Mouse (Mus musculus): ENCODE measurements at regions not wholly inside any gene's neighbourhood (a gene's known extent, or its start where the extent isn't known, plus 50 kb on each side); places are given as distances from the start of the nearest gene placed in this dataset.

GRCm38 (mm10) chr8:8258231-8258638 lies 402.8 kb downstream of the Efnb2 start:
- peak; percentile 13 for DNase-seq

DNA sequence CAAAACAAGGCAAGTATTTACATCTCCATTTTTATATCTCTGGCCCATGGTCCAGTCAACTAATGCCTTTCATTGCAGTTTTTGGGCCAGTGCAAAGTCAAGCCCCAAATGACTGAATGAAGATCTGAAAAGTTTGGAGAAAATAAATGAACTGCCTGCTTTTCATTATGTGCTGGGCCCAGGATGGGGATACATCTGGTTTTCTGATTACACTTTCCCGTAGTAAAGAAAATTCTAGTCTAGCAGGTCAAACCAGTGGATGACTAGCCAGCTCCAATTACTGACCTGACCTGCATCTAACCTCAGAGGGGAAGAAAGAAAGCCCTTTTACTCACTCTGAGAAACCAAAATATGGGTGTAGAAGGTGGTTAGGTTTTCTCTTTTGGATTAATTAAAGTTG lies 404.7 kb downstream of the Efnb2 start:
- no peak for DNase-seq

DNA sequence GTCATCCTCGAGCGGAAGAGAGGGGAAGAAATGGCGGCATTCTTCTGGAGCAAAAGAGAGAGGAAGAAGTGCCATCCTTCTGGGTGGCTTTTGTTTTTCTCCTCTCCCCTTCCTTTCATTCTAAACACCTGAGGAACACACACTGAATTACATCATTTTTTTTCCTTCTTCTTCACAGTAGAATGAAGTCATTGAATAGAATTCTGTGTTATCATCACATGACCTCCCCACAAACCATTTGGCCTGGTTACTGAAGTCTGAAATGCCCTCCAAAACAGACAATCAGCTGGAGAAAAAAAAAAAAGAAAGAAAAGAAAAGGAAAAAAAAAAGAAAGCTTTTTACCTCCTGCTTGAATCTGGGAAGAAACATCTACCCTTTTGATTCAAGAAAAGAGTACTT lies 406.6 kb downstream of the Efnb2 start:
- no peak for DNase-seq

DNA sequence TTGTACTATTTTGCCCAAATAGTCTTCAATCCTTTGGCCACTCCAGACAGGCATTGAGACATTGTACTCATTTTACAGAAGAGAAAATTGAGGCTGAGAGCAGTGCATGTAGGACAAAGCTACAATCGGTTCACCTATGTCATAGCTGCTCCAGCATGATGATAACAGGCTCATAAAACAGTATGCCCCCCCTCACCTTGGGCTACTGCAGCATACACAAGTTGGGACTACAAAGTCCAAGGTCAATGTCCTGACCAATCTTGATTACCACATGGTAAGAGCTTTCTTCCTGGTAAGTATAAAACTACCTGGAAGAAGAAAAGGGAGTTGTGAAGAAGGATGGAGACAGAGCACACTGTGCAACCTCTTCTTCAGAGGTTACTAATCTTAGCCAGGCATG lies 416.4 kb downstream of the Efnb2 start:
- DNase-seq, result no peak

DNA sequence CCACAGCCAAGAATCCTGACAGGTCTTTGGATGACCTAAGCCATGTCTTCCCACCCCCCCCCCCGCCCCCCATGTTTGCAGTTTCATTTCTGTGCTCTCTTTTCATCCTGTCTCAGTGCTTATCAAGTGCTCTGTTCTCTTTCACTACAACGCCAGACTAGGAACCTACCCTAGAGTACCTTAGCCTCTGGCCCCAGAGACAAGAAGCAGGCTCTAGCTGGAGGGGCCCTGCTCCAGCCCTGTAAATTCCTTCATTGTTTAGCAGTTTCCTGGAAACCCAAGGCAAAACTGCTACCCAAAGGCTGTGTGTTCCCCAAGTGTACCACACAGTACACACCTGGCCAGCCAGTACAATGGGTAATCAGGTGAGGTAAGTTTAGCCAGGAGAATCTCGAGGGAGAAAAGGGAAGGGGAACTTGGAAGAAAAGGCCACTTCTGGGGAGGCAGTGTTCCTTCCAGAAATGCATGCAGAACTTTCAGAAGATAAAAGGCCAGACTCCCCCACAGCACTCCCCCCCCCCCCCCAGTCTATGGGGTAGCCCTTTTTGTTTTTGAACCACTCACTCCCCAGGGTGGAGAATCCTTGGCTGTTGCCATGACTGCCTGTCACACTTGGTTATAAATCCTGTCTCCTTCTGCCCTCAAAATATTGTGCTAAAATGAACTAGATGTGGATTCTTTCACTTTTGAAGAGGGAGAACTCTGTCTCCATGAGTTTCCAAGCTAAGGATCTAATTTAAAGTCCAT lies 419.1 kb downstream of the Efnb2 start:
- no peak for DNase-seq

GRCm38 (mm10) chr8:8241051-8241688 lies 419.9 kb downstream of the Efnb2 start:
- DNase-seq, result peak; percentile 15

DNA sequence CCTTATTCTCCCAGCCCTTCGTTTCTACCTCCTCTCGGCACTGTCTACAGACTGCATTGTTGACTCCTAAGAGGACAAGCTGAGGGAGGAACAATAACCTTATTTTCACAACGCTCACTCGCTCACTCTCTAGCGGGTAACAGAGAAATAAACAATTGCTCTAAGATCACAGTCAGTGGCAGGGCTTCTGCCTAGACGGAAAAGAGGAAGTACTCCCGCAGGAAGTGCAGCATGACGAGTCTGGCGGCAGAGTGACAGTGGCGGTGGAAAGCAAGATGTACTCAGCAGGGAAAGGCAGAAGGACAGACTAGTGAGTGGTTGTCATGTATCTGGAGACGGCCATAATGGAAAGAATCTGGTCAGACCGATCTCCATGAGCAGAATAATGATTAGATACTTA lies 421.6 kb downstream of the Efnb2 start:
- no peak for DNase-seq

DNA sequence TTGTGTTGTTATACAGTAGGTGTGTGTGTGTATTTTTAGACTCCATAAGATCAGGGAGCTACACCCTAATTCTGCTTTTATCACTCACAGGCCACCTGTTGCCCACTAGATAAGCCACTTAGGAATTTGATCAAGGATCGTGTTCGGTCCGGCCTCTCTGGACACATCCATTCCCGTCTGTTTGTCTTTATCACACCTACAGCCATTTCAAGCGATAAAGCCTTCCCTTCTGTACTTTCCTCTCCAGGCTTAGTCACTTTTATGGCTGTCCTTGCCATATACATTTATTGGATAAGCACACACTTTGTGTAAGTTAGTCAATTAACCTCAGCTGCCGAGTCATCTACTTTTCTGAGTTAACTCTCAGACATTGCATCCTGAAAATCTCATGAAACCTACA lies 423.0 kb downstream of the Efnb2 start:
- DNase-seq, result no peak

- DNase-seq, result no peak
These were observed 427.4 kb downstream of the Efnb2 start for GRCm38 (mm10) chr8:8233616-8234015.

- no peak for DNase-seq
These were observed 427.9 kb downstream of the Efnb2 start for GRCm38 (mm10) chr8:8233156-8233555.

GRCm38 (mm10) chr8:8231996-8232632 lies 428.9 kb downstream of the Efnb2 start:
- DNase-seq, result no peak

DNA sequence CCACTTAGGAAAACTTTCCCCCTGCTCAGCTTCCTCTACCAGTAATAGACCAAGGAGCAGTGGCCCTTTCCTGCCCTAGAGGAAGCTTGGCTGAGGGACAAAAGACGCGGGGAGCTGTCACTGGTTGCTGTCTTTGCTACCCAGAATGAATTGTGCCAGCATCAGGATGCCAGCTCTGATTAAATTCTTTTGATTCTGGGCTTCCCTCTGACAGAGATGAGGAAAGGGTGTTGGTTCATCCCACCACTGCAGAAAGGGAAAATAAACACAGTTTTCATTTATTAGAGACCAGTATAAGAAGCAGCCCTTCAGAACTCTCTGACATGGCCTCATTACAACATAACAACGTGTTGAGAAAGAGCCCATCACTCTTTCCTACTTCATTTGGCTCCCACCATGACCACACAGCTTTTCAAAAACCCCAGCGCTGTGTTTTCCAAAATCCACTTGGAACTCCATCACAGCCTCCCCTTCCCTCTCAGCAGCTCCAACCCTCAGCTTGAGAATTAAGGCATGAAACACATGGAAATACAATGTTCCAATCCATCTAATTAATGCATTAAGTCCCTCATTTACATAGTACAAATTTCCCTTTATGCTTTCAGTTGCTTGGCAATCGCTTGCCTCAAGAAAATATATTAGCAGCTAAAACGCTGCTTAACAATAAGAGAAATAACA lies 429.6 kb downstream of the Efnb2 start:
- DNase-seq, result peak; percentile 10

- DNase-seq, result no peak
These were observed 435.0 kb downstream of the Efnb2 start for GRCm38 (mm10) chr8:8225994-8226393.

DNA sequence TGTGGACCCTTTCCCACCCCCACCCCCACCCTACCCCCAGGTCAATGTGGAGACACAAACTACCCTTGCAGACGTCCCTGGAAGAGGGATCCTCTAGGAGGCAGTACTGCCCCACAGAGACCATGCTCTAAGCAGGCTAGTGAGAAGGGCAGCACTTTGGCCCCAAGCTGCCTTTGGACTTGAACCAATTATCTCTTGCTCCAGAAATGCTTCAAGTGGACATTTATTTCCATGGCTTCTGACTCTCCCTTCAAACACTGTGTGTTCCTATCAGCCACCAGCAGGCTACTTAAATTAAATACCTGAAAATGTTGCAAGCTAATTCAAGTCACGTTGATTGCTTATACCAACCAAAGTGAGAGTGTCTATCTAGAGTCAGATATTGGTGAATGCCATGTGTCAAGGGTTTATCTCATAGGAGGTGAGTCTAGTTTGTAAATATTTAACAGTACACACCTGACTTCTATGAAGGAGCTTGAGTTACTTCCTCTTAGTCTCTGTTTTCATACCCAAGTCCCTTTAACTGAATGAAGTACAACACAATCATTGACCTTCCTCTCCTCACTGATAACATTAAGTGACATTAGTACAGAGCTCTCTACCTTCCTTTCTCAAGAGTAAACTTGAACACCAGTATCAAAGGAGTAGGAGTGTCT lies 435.7 kb downstream of the Efnb2 start:
- DNase-seq, result peak; percentile 37

GRCm38 (mm10) chr8:8220395-8221031 lies 440.5 kb downstream of the Efnb2 start:
- DNase-seq, result no peak

DNA sequence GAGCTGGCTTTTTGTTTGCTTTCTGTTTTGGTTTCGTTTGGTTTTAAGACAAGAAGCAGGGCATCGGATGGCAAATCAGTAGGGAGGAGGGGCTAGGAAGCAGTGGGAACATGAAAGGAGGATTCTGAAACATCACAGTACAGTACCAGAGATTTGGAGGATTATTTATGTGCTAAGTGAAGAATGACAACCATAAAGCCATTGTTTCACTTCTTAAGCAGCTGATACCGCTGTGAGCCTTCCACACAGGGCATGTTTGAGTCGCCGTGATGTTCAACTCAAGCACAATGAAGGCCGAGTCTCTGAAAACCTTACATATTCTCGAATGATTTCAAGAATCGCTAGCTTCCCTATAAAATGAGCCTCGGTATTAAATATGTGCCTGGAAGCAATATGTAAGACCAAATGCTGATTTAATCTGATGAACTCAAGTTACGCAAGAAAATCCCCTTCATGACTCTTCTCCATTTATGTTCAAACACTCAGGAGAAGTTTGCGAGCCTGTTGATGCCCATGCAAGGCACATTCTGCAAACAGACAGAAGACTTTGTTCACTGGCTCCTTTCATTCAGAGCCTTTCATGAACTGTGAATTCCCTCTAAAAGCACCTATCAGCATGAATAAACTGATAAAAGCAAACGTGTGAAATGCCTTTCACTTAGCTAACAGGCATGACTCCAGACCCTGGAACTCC lies 441.2 kb downstream of the Efnb2 start:
- no peak for DNase-seq

- DNase-seq, result no peak
These were observed 468.0 kb downstream of the Efnb2 start for GRCm38 (mm10) chr8:8193036-8193435.

DNA sequence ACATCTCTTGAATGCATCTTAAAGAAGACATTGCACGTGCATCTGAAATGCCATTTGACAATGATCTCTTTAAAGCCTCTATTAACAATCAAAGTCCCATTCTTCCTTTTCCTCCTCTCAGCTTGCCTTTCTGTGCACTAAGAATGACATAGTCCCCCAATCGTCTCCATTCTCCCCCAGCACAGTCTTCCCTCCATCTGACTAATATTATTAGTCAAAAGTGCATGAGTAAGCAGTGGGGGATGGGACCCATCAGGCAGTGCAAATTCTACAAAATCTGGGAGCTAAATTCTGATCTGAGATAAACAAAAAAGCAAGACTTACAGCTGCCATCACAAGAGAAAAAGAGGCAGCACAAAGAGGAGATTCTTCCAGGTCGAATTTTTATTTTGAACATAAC lies 475.0 kb downstream of the Efnb2 start:
- no peak for DNase-seq

DNA sequence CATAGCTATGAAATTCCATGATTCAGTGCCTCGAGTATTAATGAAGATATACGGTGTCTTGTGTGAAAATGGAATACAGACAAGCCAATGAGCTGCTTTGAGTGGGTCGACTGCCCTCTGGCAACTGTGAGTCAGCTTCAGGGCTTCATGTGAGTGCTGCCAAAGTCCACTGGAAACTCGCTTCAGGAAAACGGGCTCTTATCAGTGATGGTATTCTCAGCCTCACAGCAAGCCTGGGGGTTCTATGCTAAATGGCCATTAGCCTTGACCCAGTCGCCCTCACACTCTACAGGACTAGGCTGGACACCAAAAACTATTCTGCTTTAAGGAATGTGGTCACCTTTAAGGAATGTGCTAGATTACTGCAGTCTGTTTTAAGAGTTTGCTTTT lies 477.8 kb downstream of the Efnb2 start:
- peak; percentile 24 for DNase-seq

DNA sequence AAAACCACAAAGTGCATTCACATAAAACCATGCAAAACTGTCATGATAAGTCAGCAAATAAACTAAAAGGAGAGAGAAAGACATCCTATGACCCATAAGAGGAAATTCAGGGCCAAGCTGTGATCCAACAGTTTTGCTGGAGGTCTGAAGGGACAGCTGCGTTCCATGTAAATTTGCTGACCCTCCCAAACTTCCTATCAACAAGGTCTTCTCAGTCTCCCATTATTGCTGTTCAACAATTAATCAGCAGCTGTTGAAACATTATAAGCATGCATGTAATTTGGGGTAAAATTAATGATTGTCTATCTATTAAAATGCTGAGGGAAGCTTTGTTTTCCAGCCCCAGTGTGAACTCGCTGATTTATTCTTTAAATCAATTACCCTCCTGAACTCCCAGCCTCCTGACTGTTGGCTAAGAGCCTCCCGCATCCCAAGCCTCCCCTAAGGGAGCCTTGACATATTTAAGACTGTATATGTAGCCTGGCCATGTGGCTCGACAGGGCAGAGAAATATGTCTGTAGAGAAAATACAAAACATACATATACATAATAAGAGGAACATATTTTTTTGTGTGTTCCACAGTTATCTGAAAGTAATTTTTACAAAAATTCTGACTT lies 478.3 kb downstream of the Efnb2 start:
- peak; percentile 43 for DNase-seq

DNA sequence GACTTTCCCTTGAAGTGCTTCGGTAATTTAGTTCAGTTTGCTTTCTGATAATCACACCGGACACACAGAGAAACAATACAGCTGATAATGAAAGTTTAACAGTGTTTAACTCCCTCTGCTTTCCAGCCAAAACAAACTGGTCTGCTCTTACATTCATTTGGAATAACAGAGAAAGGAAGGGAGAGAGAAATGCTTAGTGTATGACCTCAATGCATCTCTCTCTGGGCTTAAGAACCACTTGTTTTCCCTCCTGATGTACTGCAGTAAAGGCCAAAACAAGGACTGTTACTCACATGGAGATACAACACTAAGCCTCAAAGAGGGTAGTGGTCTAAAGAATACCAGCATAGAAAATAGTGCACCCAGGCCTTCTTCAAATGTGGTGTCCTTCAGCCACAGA lies 478.9 kb downstream of the Efnb2 start:
- DNase-seq, result no peak

DNA sequence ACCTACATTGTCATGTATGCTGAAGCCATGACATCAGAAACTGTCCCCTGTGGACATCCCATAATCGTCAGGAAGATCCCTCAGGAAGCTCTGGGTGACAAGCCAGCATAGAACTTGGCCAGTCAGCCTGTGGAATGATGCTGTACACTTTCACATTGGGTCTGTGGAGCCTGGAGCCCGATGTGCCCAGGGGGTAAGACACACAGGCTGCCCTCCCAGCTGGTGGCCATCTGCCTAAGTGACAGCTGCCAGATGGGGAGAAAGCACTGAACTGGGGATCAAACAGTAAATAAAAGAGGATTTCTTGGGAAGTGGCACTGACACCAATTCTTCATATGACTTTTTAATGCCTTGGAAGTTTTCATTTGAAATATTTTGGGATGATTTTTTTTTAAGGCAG lies 486.8 kb downstream of the Efnb2 start:
- DNase-seq, result no peak
